Mouse (Mus musculus) stomach, postnatal 0 days (tissue): Measurements from ENCODE around the gene Crygd.

Source experiments
- CTCF ChIP-seq: IDR thresholded peaks from 2 replicates; pipeline ENCODE4 v1.5.1; 2016; ENCODE audit warnings: antibody characterized with exemption, low read depth, mild to moderate bottlenecking, moderate library complexity
- EP300 ChIP-seq: optimal IDR thresholded peaks from 2 replicates; pipeline ENCODE3; 2016; ENCODE audit warnings: antibody characterized with exemption

- TF ChIP-seq CTCF (no peak), EP300 (no peak)
Observed at GRCm38 (mm10) chr1:65109756-65110435, 46.6 kb upstream of the Crygd start.
